Mouse (Mus musculus) forebrain, embryonic 13.5 days (tissue): ENCODE measurements around the gene a. TPM values are rescaled to one million over a fixed set of nuclear protein-coding genes. Genes with fewer than 3 reads are reported as not detected.

Experiments
- ATAC-seq: fragments of 200-750 bp; cut with Nextera tagmentation; 2 replicates; pipeline ENCODE4 v1.8.0; 2017
- H3K27ac ChIP-seq: fragments of 300-500 bp; sonication (generic); 2 replicates; pipeline ENCODE4 v1.5.1; 2015; ENCODE audit warnings: inconsistent platforms, mild to moderate bottlenecking, moderate library complexity
- H3K27me3 ChIP-seq: fragments of 300-500 bp; sonication (generic); 2 replicates; pipeline ENCODE4 v1.6.1; 2015; ENCODE audit warnings: mild to moderate bottlenecking, inconsistent platforms
- H3K36me3 ChIP-seq: fragments of 300-500 bp; sonication (generic); 2 replicates; pipeline ENCODE4 v1.6.1; 2015; ENCODE audit warnings: mild to moderate bottlenecking, inconsistent platforms; ENCODE audit not compliant: poor library complexity, severe bottlenecking
- H3K4me1 ChIP-seq: fragments of 300-500 bp; sonication (generic); 2 replicates; pipeline ENCODE4 v1.6.1; 2015; ENCODE audit warnings: inconsistent platforms
- H3K4me2 ChIP-seq: fragments of 300-500 bp; sonication (generic); 2 replicates; pipeline ENCODE4 v1.6.1; 2015; ENCODE audit warnings: inconsistent platforms, mild to moderate bottlenecking, moderate library complexity
- H3K4me3 ChIP-seq: fragments of 300-500 bp; sonication (generic); 2 replicates; pipeline ENCODE4 v1.5.1; 2015; ENCODE audit warnings: mild to moderate bottlenecking, inconsistent platforms
- H3K9ac ChIP-seq: fragments of 300-500 bp; sonication (generic); 2 replicates; pipeline ENCODE4 v1.6.1; 2015; ENCODE audit warnings: mild to moderate bottlenecking, inconsistent platforms
- H3K9me3 ChIP-seq: fragments of 300-500 bp; sonication (generic); replicated peaks from 2 replicates; pipeline ENCODE4 v1.6.1; 2016; ENCODE audit warnings: inconsistent platforms
- WGBS: fragments of 180-500 bp; shearing (Covaris S2); methylation state at CpG from one replicate; pipeline ENCODE4 v1.1.7; 2015; 5-methylcytosine and 5-hydroxymethylcytosine counted together
- polyA plus RNA-seq: library from polyadenylated mRNA; unstranded; fragments of >200 nt; fragmentation: Nextera tagmentation; extraction: Ambion mirVana; gene quantifications from 2 replicates; pipeline ENCODE4 v1.2.1, GENCODE M21; 2015

The a gene
- polyA plus RNA-seq, 1 experiment from 2014 or later, result 0.49 TPM

- H3K4me3 ChIP-seq, result no peak overlapping the region
- H3K4me1 ChIP-seq, result no peaks in the 10 kb centered on the region
- no peak for ATAC-seq
- H3K4me2 ChIP-seq, result no peak overlapping the region
- no peaks in the 10 kb centered on the region; the same call in 1 of the 2 replicates for H3K9me3 ChIP-seq
- H3K27me3 ChIP-seq, result no peaks in the 10 kb centered on the region
- H3K9ac ChIP-seq, result no peak overlapping the region
- H3K36me3 ChIP-seq, result no peaks in the 10 kb centered on the region
- no peak overlapping the region for H3K27ac ChIP-seq
- WGBS, result 81% methylated on average over 9 of the region's 9 CpGs
Observed at GRCm38 (mm10) chr2:154764828-154765497, 26.2 kb upstream of the a start.

- H3K27me3 ChIP-seq, result no peaks in the 10 kb centered on the region
- 90% methylated on average over 8 of the region's 8 CpGs for WGBS
- no peaks in the 10 kb centered on the region; the same call in 1 of the 2 replicates for H3K9me3 ChIP-seq
- ATAC-seq, result no peak
- H3K4me2 ChIP-seq, result no peak overlapping the region
- no peak overlapping the region for H3K4me3 ChIP-seq
- H3K27ac ChIP-seq, result no peak overlapping the region
- no peaks in the 10 kb centered on the region for H3K36me3 ChIP-seq
- no peak overlapping the region for H3K9ac ChIP-seq
- H3K4me1 ChIP-seq, result no peaks in the 10 kb centered on the region
Observed at GRCm38 (mm10) chr2:154765554-154766008, 25.6 kb upstream of the a start.

- no peak overlapping the region for H3K27ac ChIP-seq
- H3K4me3 ChIP-seq, result no peak overlapping the region
- 92% methylated on average over 6 of the region's 6 CpGs for WGBS
- no peaks in the 10 kb centered on the region for H3K36me3 ChIP-seq
- H3K9ac ChIP-seq, result no peak overlapping the region
- no peak overlapping the region for H3K4me2 ChIP-seq
- H3K9me3 ChIP-seq, result no peaks in the 10 kb centered on the region
- ATAC-seq, result no peak
- H3K27me3 ChIP-seq, result no peaks in the 10 kb centered on the region
- H3K4me1 ChIP-seq, result no peaks in the 10 kb centered on the region
Observed at GRCm38 (mm10) chr2:154767051-154767450, 24.2 kb upstream of the a start.

GRCm38 (mm10) chr2:154769930-154770329 is 21.3 kb upstream of the a start, which contains the start of gene Gm14214:
Gene Gm14214 (minus strand): TSS chr2:154770030.
- H3K9me3 ChIP-seq, result no peaks in the 10 kb centered on the region

GRCm38 (mm10) chr2:154771604-154772003 is 19.6 kb upstream of the a start:
- no peak overlapping the region for H3K4me2 ChIP-seq
- ATAC-seq, result no peak
- no peaks in the 10 kb centered on the region for H3K36me3 ChIP-seq

More at GRCm38 (mm10) chr2:154769930-154770329, 21.3 kb upstream of the a start, which contains the start of gene Gm14214:
- H3K4me2 ChIP-seq, result no peak within 1 kb of the TSS
- no peak within 1 kb of the TSS for H3K4me3 ChIP-seq
- H3K27me3 ChIP-seq, result no peaks in the 10 kb centered on the region
- H3K36me3 ChIP-seq, result no peaks in the 10 kb centered on the region
- no peak within 1 kb of the TSS for H3K9ac ChIP-seq
- no peak for ATAC-seq
- no peak within 1 kb of the TSS for H3K27ac ChIP-seq
- H3K4me1 ChIP-seq, result no peaks in the 10 kb centered on the region

GRCm38 (mm10) chr2:154774032-154774431 is 17.2 kb upstream of the a start:
- Histone ChIP-seq H3K4me3 (no peak overlapping the region), H3K36me3 (no peaks in the 10 kb centered on the region), H3K4me1 (no peaks in the 10 kb centered on the region), H3K9ac (no peak overlapping the region), H3K4me2 (no peak overlapping the region), H3K9me3 (no peaks in the 10 kb centered on the region), H3K27me3 (no peaks in the 10 kb centered on the region), H3K27ac (no peak overlapping the region)
- ATAC-seq, result no peak
- 80% methylated on average over 1 of the region's 1 CpGs for WGBS

More at GRCm38 (mm10) chr2:154771604-154772003, 19.6 kb upstream of the a start:
- no peaks in the 10 kb centered on the region for H3K4me1 ChIP-seq
- H3K4me3 ChIP-seq, result no peak overlapping the region
- no peak overlapping the region for H3K9ac ChIP-seq
- 84% methylated on average over 8 of the region's 8 CpGs for WGBS
- H3K9me3 ChIP-seq, result no peaks in the 10 kb centered on the region
- no peak overlapping the region for H3K27ac ChIP-seq
- no peaks in the 10 kb centered on the region for H3K27me3 ChIP-seq

- WGBS, result 68% methylated on average over 7 of the region's 7 CpGs
- Histone ChIP-seq H3K9me3 (no peaks in the 10 kb centered on the region), H3K4me2 (no peak overlapping the region), H3K4me1 (no peaks in the 10 kb centered on the region), H3K4me3 (no peak overlapping the region), H3K27ac (no peak overlapping the region), H3K27me3 (no peaks in the 10 kb centered on the region), H3K36me3 (no peaks in the 10 kb centered on the region), H3K9ac (no peak overlapping the region)
- no peak for ATAC-seq
Observed at GRCm38 (mm10) chr2:154776496-154776895, 14.7 kb upstream of the a start.

GRCm38 (mm10) chr2:154779648-154780047 is 11.6 kb upstream of the a start:
- Histone ChIP-seq H3K27me3 (no peaks in the 10 kb centered on the region), H3K36me3 (no peaks in the 10 kb centered on the region)

GRCm38 (mm10) chr2:154782361-154782760 is 8.8 kb upstream of the a start:
- Histone ChIP-seq H3K4me2 (no peak overlapping the region), H3K4me3 (no peak overlapping the region), H3K27ac (no peak overlapping the region), H3K9ac (no peak overlapping the region), H3K4me1 (peaks cover 20% of the 10 kb centered on the region; the same call in 1 of the 2 replicates), H3K9me3 (no peaks in the 10 kb centered on the region), H3K36me3 (no peaks in the 10 kb centered on the region), H3K27me3 (no peaks in the 10 kb centered on the region)
- ATAC-seq, result no peak
- 70% methylated on average over 4 of the region's 4 CpGs for WGBS

More at GRCm38 (mm10) chr2:154779648-154780047, 11.6 kb upstream of the a start:
- no peaks in the 10 kb centered on the region for H3K9me3 ChIP-seq
- H3K4me1 ChIP-seq, result peaks cover 10% of the 10 kb centered on the region; the same call in 1 of the 2 replicates
- H3K4me3 ChIP-seq, result no peak overlapping the region
- H3K9ac ChIP-seq, result no peak overlapping the region
- ATAC-seq, result no peak
- 57% methylated on average over 3 of the region's 3 CpGs for WGBS
- H3K4me2 ChIP-seq, result no peak overlapping the region
- no peak overlapping the region for H3K27ac ChIP-seq

- H3K36me3 ChIP-seq, result no peaks in the 10 kb centered on the region
- no peaks in the 10 kb centered on the region for H3K27me3 ChIP-seq
- 53% methylated on average over 17 of the region's 17 CpGs for WGBS
- no peaks in the 10 kb centered on the region for H3K9me3 ChIP-seq
- no peak overlapping the region for H3K4me3 ChIP-seq
- ATAC-seq, result no peak
- H3K4me2 ChIP-seq, result no peak overlapping the region
- H3K27ac ChIP-seq, result no peak overlapping the region; the same call in 1 of the 2 replicates
- H3K9ac ChIP-seq, result no peak overlapping the region
- H3K4me1 ChIP-seq, result peaks cover 20% of the 10 kb centered on the region; the same call in 1 of the 2 replicates
Observed at GRCm38 (mm10) chr2:154782856-154783650, 8.1 kb upstream of the a start.

GRCm38 (mm10) chr2:154785284-154785683 is 5.9 kb upstream of the a start:
- H3K4me3 ChIP-seq, result no peak overlapping the region
- no peaks in the 10 kb centered on the region for H3K36me3 ChIP-seq
- no peak overlapping the region for H3K4me2 ChIP-seq
- peaks cover 26% of the 10 kb centered on the region; the same call in 1 of the 2 replicates for H3K4me1 ChIP-seq
- H3K9ac ChIP-seq, result no peak overlapping the region
- H3K27ac ChIP-seq, result no peak overlapping the region
- 72% methylated on average over 3 of the region's 3 CpGs for WGBS
- ATAC-seq, result no peak
- no peaks in the 10 kb centered on the region for H3K27me3 ChIP-seq
- no peaks in the 10 kb centered on the region for H3K9me3 ChIP-seq

GRCm38 (mm10) chr2:154786187-154786586 is 5.0 kb upstream of the a start:
- ATAC-seq, result no peak
- whole genome bisulfite sequencing, result 46% methylated on average over 3 of the region's 3 CpGs
- H3K9ac ChIP-seq, result no peak overlapping the region
- no peak overlapping the region for H3K4me2 ChIP-seq
- H3K9me3 ChIP-seq, result no peaks in the 10 kb centered on the region
- H3K27ac ChIP-seq, result no peak overlapping the region
- no peaks in the 10 kb centered on the region for H3K36me3 ChIP-seq
- H3K4me1 ChIP-seq, result peaks cover 26% of the 10 kb centered on the region; the same call in 1 of the 2 replicates
- H3K4me3 ChIP-seq, result no peak overlapping the region
- H3K27me3 ChIP-seq, result no peaks in the 10 kb centered on the region
